Mouse (Mus musculus) ES-E14 (cell line): ENCODE results near the gene Dhx57. TPM values are rescaled to one million over a fixed set of nuclear protein-coding genes. Genes with fewer than 3 reads are reported as not detected.

ENCODE experiments used
- DNase-seq: peaks from one replicate; pipeline ENCODE4 v3.0.0-alpha.2; 2013; ENCODE audit warnings: low read depth, low spot score
- H3K27ac ChIP-seq: 2 replicates; pipeline ENCODE4 v1.5.1; 2012; ENCODE audit warnings: low read depth, mild to moderate bottlenecking, low read length, moderate library complexity, mixed read lengths; ENCODE audit not compliant: poor library complexity, insufficient read depth, severe bottlenecking
- H3K36me3 ChIP-seq: 2 replicates; pipeline ENCODE4 v1.6.1; 2012; ENCODE audit warnings: mild to moderate bottlenecking, low read length, moderate library complexity, mixed read lengths; ENCODE audit not compliant: control insufficient read depth, poor library complexity, insufficient read depth, severe bottlenecking
- H3K4me1 ChIP-seq, 2 experiments: fragments of 150-350 bp in 1 of 2; sonication (generic) in 1 of 2; 2 replicates each; pipeline ENCODE4 v1.6.1; 2012; ENCODE audit warnings: low read length in 2 of 2, mild to moderate bottlenecking in 1 of 2, mixed read lengths in 1 of 2; ENCODE audit not compliant: control insufficient read depth in 2 of 2, insufficient read depth in 2 of 2, poor library complexity in 1 of 2
- H3K4me3 ChIP-seq, 2 experiments: fragments of 150-350 bp in 1 of 2; sonication (generic) in 1 of 2; 2 replicates each; pipeline ENCODE4 v1.5.1; 2012; ENCODE audit warnings: low read length in 2 of 2, low read depth in 1 of 2, mild to moderate bottlenecking in 1 of 2, mixed read lengths in 1 of 2; ENCODE audit not compliant: insufficient read depth in 1 of 2, poor library complexity in 1 of 2, severe bottlenecking in 1 of 2
- H3K9ac ChIP-seq: 2 replicates; pipeline ENCODE4 v1.6.1; 2012; ENCODE audit warnings: low read depth, mild to moderate bottlenecking, low read length, mixed read lengths; ENCODE audit not compliant: poor library complexity, insufficient read depth, severe bottlenecking
- H3K9me3 ChIP-seq: fragments of 150-350 bp; sonication (generic); 2 replicates; pipeline ENCODE4 v1.6.1; 2012; ENCODE audit warnings: low read depth, mild to moderate bottlenecking, low read length; ENCODE audit not compliant: control insufficient read depth, insufficient read depth
- CHD2 ChIP-seq: IDR thresholded peaks from 2 replicates; pipeline ENCODE4 v1.6.1; 2014; ENCODE audit warnings: mild to moderate bottlenecking, low read depth, low read length, inconsistent platforms
- HCFC1 ChIP-seq: IDR thresholded peaks from 2 replicates; pipeline ENCODE4 v1.6.1; 2012; ENCODE audit warnings: low read length, inconsistent platforms, borderline replicate concordance; ENCODE audit not compliant: insufficient read depth
- MAFK ChIP-seq: IDR thresholded peaks from 2 replicates; pipeline ENCODE4 v1.6.1; 2014; ENCODE audit warnings: mild to moderate bottlenecking, low read depth, low read length, inconsistent platforms; ENCODE audit not compliant: insufficient read depth
- ZC3H11A ChIP-seq: IDR thresholded peaks from 2 replicates; pipeline ENCODE4 v1.6.1; 2012; ENCODE audit warnings: low read depth, mild to moderate bottlenecking, inconsistent platforms, low read length, borderline replicate concordance
- ZNF384 ChIP-seq: IDR thresholded peaks from 2 replicates; pipeline ENCODE4 v1.6.1; 2012; ENCODE audit warnings: low read depth, low read length, inconsistent platforms
- in situ Hi-C, 2 experiments: fragments of 600-800 bp; cut with MboI; formaldehyde crosslinking; loops; one replicate each; pipeline ENCODE4 v1.15.1; 2025; ENCODE audit warnings: low sequenced_read_pairs in 2 of 2, inconsistent platforms in 1 of 2; ENCODE audit not compliant: unreplicated experiment in 2 of 2
- total RNA-seq: library from RNA; depleted of rRNA; stranded (reverse); fragments of 300-350 nt; gene quantifications from 2 replicates; pipeline ENCODE4 v1.2.3, GENCODE M21; 2012

The Dhx57 gene
- total RNA-seq, 1 experiment = 13.9 TPM

DNA sequence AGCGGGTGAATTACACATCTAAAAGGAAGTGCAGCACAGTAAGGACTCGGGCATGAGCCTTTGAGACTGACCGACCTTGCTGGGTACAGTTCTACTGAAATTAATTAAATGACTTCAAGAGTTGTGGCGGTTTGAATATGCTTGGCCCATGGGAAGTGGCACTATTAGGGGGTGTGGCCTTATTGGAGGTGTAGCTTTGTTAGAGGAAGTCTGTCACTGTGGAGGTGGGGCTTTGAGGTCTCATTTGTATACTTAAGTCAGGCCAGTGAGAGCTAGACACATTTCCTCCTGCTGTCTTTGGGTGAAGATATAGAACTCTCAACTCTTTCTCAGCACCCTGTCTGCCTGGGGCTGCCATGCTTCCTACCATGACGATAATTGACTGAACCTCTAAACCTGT, 35.9 kb downstream of the Dhx57 start:
- DNase-seq = no peak
- Histone ChIP-seq H3K9ac (no peak overlapping the region), H3K27ac (peak overlapping the region; percentile 70), H3K36me3 (peaks cover 31% of the 10 kb centered on the region), H3K9me3 (no peaks in the 10 kb centered on the region), H3K4me3 (peak overlapping the region in 1 of 2 experiments; percentile 18; a peak in 2 of 4 replicates), H3K4me1 (peaks cover 1 to 4% of the 10 kb centered on the region in 2 experiments; a peak in 2 of 4 replicates)
- TF ChIP-seq ZC3H11A (no peak), HCFC1 (no peak), CHD2 (no peak)
- in situ Hi-C loops = no loop called here

DNA sequence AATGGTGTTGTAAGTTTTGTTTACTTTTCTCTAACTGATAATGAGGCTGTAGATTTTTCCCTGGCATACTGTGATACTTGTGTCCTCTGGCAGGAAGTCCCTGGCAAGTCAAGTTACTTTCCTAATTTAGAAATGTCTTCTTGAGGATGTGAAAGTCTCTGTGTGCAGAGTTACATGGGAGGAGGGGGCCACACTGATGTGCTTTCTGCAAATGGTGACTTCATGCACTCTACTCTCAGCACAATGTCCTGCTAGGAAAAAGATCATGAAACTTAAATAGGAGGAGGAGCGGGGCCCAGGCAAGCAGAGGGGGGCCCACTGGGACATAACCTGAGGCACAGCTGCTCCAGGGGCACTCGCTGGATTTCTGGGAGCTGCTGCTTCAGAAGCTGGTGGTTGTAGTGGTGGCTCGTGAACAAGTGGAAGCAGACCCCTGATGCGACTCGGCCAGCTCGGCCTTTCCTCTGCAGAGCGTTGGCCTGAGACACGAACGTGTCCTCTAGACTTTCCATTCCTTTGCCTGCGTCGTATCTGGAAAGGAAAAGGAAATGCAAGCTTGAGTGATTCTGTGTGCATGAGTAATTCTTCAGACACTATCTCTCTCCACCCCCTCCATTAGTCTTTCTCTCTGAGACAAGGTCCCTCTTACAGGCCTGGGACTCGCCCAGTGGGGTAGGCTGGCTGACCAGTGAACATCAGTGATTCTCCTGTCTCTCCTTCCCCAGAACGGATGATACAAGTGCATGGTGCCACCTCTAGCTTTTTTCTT, 37.3 kb downstream of the Dhx57 start:
- peaks cover 30% of the 10 kb centered on the region for H3K36me3 ChIP-seq
- no peak for DNase-seq
- no peak overlapping the region for H3K9ac ChIP-seq
- in situ Hi-C loops = no loop called here
- peaks cover 1 to 4% of the 10 kb centered on the region in 2 experiments; a peak in 2 of 4 replicates for H3K4me1 ChIP-seq
- TF ChIP-seq ZC3H11A = no peak
- TF ChIP-seq HCFC1 = no peak
- no peak for TF ChIP-seq CHD2
- no peak for TF ChIP-seq ZNF384
- no peak for TF ChIP-seq MAFK
- no peak overlapping the region for H3K4me3 ChIP-seq
- no peak overlapping the region; the same call in 1 of the 2 replicates for H3K27ac ChIP-seq
- H3K9me3 ChIP-seq = no peaks in the 10 kb centered on the region

DNA sequence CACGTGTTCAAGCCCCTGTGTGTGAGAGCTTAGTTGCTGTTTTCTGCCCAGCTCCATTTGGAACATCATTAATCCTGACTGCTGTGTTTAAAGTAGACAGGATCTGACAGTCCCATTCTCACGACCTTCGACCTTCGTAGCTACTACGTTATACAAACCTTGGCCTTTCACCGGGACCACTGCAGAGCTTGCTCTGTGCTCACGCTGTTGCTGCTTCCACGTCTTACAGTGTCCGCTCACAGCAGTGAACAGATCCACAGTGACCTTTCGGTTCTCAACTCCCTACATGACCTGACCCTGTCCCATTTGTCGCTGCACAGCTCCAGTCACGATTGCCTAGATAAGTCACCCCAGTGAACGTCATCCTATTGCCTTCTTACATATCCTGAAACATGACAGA, 47.2 kb downstream of the Dhx57 start:
- Histone ChIP-seq H3K4me1 (no peaks in the 10 kb centered on the region; a peak in 1 of 4 replicates), H3K9me3 (no peaks in the 10 kb centered on the region), H3K4me3 (no peak overlapping the region), H3K9ac (no peak overlapping the region), H3K27ac (no peak overlapping the region), H3K36me3 (peaks cover 15% of the 10 kb centered on the region; the same call in 1 of the 2 replicates)
- no peak for DNase-seq
- in situ Hi-C loops = no loop called here
- no peak for TF ChIP-seq ZNF384
- no peak for TF ChIP-seq MAFK

DNA sequence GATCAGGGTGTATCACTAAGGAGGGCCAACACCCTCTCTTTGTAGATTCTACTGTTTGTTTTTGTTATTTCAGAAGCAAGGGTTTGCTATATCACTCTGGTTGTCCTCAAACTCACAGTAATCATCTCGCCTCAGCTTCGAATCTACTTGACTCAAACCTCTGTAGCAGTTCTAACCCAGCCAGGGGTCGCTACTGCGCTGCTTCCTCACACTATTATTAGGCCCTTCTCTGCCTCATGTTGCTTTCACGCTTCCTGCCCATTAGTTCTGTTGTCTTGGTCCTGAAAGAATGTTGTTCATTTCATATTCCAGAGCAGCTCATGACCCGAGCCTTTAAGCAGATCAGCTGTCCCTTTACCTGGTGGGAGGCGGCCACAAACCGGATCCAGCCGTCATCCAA, 48.7 kb downstream of the Dhx57 start:
- DNase-seq = no peak
- in situ Hi-C loops = no loop called here
- TF ChIP-seq ZNF384 = no peak
- no peak for TF ChIP-seq HCFC1
- TF ChIP-seq MAFK = no peak
- no peak for TF ChIP-seq CHD2
- no peak for TF ChIP-seq ZC3H11A
- peaks cover 15% of the 10 kb centered on the region; the same call in 1 of the 2 replicates for H3K36me3 ChIP-seq
- no peak overlapping the region for H3K4me3 ChIP-seq
- H3K27ac ChIP-seq = no peak overlapping the region
- H3K4me1 ChIP-seq = no peaks in the 10 kb centered on the region; a peak in 1 of 4 replicates
- no peak overlapping the region for H3K9ac ChIP-seq
- no peaks in the 10 kb centered on the region for H3K9me3 ChIP-seq
